Mouse (Mus musculus): ENCODE data around the gene Trim63.

GRCm38 (mm10) chr4:134349829-134350228, 34.9 kb downstream of the Trim63 start:
- TF ChIP-seq POLR2A (IDR thresholded peaks at IDR 0.05; ENCODE audit: insufficient read length, low read depth) = no peak
- no peak for TF ChIP-seq MYOD1 (IDR thresholded peaks at IDR 0.05; ENCODE audit: control insufficient read depth in 1 of 3, insufficient read length in 2 of 3, low read depth in 2 of 3)
- TF ChIP-seq TCF12 (IDR thresholded peaks at IDR 0.05; ENCODE audit: insufficient read depth, poor library complexity, severe bottlenecking) = no peak
- TF ChIP-seq E2F4 (IDR thresholded peaks at IDR 0.05; ENCODE audit: insufficient read depth) = no peak
- TF ChIP-seq TCF3 (IDR thresholded peaks at IDR 0.05; ENCODE audit: insufficient read length, low read depth) = no peak
- no peak for TF ChIP-seq SRF (IDR thresholded peaks at IDR 0.05; ENCODE audit: control insufficient read depth, insufficient read length, low read depth)
- TF ChIP-seq MYOG (IDR thresholded peaks at IDR 0.05; ENCODE audit: control insufficient read depth in 1 of 3, insufficient read depth in 1 of 3, insufficient read length in 2 of 3, low read depth in 2 of 3) = no peak
